Mouse (Mus musculus) CD4-positive naive resting alpha-beta T cell, adult 57 days (primary cell): ENCODE measurements around the gene Wipf1. TPM values are rescaled to one million over a fixed set of nuclear protein-coding genes. Genes with fewer than 3 reads are reported as not detected.

ENCODE experiments used
- total RNA-seq: library from RNA; stranded (reverse); gene quantifications from one replicate; pipeline ENCODE4 v1.2.4, GENCODE M21; 2023

The Wipf1 gene
- 171 TPM for total RNA-seq

DNA sequence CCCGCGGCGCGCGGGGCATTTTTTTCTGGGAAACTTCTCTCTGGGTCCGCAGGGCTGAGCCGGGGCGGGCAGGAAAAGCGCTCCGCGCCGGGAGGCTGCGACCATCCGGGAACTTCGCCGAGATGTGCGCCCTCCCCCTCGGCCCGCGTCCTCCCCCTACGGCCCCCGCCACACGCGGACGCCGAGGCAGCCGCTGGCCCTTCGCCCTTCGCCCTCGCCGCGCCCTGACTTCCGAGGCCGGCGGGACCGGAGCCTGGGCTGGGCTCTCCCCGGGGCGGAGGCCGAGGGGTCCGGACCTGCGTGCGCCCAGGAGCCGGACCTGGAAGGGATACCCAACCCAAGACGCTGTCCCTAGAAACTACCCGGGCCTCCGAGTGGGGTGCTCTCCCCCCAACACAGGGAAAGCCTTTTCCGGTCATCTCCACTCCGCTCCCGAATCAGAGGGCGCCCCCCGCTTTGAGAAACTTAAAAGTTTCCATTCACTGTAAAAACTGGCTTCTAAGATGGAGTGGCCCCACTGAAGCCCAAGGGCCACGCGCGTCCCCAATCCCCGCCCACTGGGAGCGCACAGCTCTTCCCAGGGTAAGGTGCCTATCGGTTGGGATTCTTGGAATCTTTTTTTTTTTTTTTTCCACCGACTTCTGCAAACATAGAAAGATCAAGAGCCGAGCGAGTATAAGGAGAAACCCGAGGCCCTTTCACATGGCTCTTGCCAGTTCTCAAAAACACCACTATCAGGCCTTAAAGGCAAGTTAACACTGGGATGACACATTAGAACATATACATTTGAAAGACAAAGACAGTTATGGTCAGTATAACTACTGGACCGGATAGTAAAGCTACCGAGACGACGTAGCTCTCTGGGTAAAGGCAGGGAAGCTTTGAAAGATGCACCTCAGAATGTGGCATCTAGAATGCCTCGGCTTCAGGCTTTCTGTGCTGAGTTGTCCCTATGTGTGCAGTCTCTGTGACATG lies at the start of gene Wipf1:
Gene Wipf1, minus strand, starts transcription at position 379 of the 975 bp plus-strand sequence.

DNA sequence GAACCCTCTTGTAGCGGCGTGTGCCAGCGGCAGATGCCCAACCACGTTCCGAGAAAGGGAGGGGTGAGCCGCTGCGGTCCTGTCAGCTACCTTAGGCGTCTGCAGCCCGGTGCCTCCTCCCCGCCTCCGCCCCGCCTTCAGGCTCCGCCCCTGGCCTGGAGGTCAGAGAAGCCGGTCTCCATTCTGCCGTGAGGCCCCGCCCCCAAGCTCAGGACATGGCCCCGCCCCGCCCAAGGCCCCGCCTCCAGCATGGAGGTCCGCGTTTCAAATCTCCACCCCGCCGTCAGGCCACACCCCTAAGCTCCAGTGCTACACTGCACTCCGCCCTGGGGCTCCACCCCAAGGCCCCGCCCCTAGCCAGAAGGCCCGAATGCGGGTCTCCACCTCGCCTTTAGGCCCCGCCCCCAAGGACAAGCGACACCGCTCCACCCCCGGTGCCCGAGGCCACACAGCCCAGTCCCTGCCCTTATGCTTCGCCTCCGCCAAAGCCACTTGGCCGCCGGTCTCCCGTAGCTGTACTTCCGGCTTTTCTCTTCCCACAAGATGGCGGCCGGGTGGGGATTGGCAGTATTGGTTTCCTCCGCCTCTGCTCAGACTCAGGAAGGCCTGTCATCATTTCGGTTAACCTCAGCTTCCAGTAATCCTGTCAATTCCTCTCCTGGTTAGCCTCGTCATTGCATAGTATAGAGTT lies 143.0 kb downstream of the Wipf1 start, which contains the start of gene Gpr155:
Gene Gpr155, minus strand, starts transcription at position 217 of the 691 bp plus-strand sequence.

Other genes starting within 250 kb of the Wipf1 start
- gene Scrn3, start 217.1 kb downstream of the Wipf1 start, total RNA-seq, result 5.1 TPM
- gene Cir1, start 217.0 kb downstream of the Wipf1 start, total RNA-seq, result 28.5 TPM
- 14.2 TPM for gene Gpr155, start 143.2 kb downstream of the Wipf1 start, total RNA-seq
- gene Chrna1, start 50.6 kb upstream of the Wipf1 start, total RNA-seq, result not detected
- 0.59 TPM for gene Chn1, start 245.6 kb upstream of the Wipf1 start, total RNA-seq